Comparison of ENCODE assay signal across 22 mouse cellular contexts in genomic region chr1:34157702-34158101, GRCm38 (mm10).
DNase-seq lines count a peak whose midpoint lies in the region; ATAC-seq lines count a peak whose summit lies in the region.
"Had no signal": no experiment of that assay in that cellular context is flagged by ENCODE, and none has a peak within 500 bp of the region (broad histone marks: within the 10 kb centered on the region; RNA-seq: fewer than 3 reads in every experiment).

No protein-coding gene starts in this region.

- no peak overlapping the region for H3K4me2 ChIP-seq in heart, embryonic 13.5 days
- no peak overlapping the region for H3K4me2 ChIP-seq in heart, embryonic 16.5 days (ENCODE audit: low read depth, low read length)
- no peak overlapping the region for H3K4me2 ChIP-seq in hindbrain, embryonic 11.5 days (replicated peaks; ENCODE audit: low read depth, low read length)
- H3K4me2 ChIP-seq: embryonic facial prominence, embryonic 12.5 days; forebrain, embryonic 13.5 days; forebrain, embryonic 15.5 days had no signal

- H3K9me3 ChIP-seq in heart, embryonic 13.5 days: no peaks in the 10 kb centered on the region
- H3K9me3 ChIP-seq in heart, embryonic 16.5 days (replicated peaks; ENCODE audit: control insufficient read depth, low read length): no peaks in the 10 kb centered on the region
- H3K9me3 ChIP-seq in heart, embryonic 10.5 days: no peaks in the 10 kb centered on the region
- no peaks in the 10 kb centered on the region for H3K9me3 ChIP-seq in hindbrain, embryonic 10.5 days
- H3K9me3 ChIP-seq in hindbrain, embryonic 11.5 days (ENCODE audit: control insufficient read depth, low read length): no peaks in the 10 kb centered on the region
- H3K9me3 ChIP-seq: embryonic facial prominence, embryonic 10.5 days; embryonic facial prominence, embryonic 12.5 days; forebrain, embryonic 13.5 days; forebrain, embryonic 15.5 days; G1E had no signal

- peaks cover 60% of the 10 kb centered on the region for H3K36me3 ChIP-seq in heart, embryonic 13.5 days
- peaks cover 8% of the 10 kb centered on the region for H3K36me3 ChIP-seq in heart, embryonic 16.5 days (ENCODE audit: control insufficient read depth, insufficient read depth)
- peaks cover 14% of the 10 kb centered on the region for H3K36me3 ChIP-seq in heart, embryonic 10.5 days
- H3K36me3 ChIP-seq in hindbrain, embryonic 10.5 days: peaks cover 28% of the 10 kb centered on the region
- no peaks in the 10 kb centered on the region for H3K36me3 ChIP-seq in hindbrain, embryonic 11.5 days (ENCODE audit: control insufficient read depth, insufficient read depth, low read length)
- H3K36me3 ChIP-seq: embryonic facial prominence, embryonic 12.5 days; G1E had no signal

- DNase-seq in heart, adult 9 months (ENCODE audit: low spot score in 2 of 2): no peak
- DNase-seq in heart, embryonic 10.5 days (ENCODE audit: low spot score): no peak
- no peak for DNase-seq in hindbrain, embryonic 10.5 days (ENCODE audit: low spot score)
- no peak for DNase-seq in hindbrain, embryonic 11.5 days (ENCODE audit: low spot score)
- no peak for DNase-seq in thymus, postnatal 36 days
- DNase-seq: adrenal gland, adult 8-10 months; adrenal gland, postnatal 14 days; adrenal gland, postnatal 36 days; cerebellum, adult 11-12 months; cerebellum, adult 2 months; cerebellum, adult 9-10 months; cerebellum, postnatal 10 days; cerebellum, postnatal 25 days had no signal

- H3K27ac ChIP-seq in heart, embryonic 13.5 days (replicated peaks): 0 out of 2 replicates have a peak overlapping the region, but pooled peaks have one; percentile 13
- no peak overlapping the region for H3K27ac ChIP-seq in heart, embryonic 16.5 days (ENCODE audit: low read length)
- H3K27ac ChIP-seq in heart, embryonic 10.5 days: no peak overlapping the region
- 0 out of 2 replicates have a peak overlapping the region, but pooled peaks have one; percentile 40 for H3K27ac ChIP-seq in hindbrain, embryonic 10.5 days
- H3K27ac ChIP-seq in hindbrain, embryonic 11.5 days (ENCODE audit: low read depth, low read length): no peak overlapping the region
- H3K27ac ChIP-seq: embryonic facial prominence, embryonic 10.5 days; embryonic facial prominence, embryonic 12.5 days; forebrain, embryonic 13.5 days; forebrain, embryonic 15.5 days had no signal

- H3K4me3 ChIP-seq in heart, embryonic 13.5 days: no peak overlapping the region
- no peak overlapping the region for H3K4me3 ChIP-seq in heart, embryonic 16.5 days (ENCODE audit: low read length)
- H3K4me3 ChIP-seq in heart, embryonic 10.5 days: no peak overlapping the region
- no peak overlapping the region for H3K4me3 ChIP-seq in hindbrain, embryonic 10.5 days
- H3K4me3 ChIP-seq in hindbrain, embryonic 11.5 days (ENCODE audit: low read depth, low read length): no peak overlapping the region
- H3K4me3 ChIP-seq: embryonic facial prominence, embryonic 10.5 days; embryonic facial prominence, embryonic 12.5 days; forebrain, embryonic 13.5 days; forebrain, embryonic 15.5 days had no signal

- H3K4me1 ChIP-seq in heart, embryonic 13.5 days: peaks cover 3% of the 10 kb centered on the region; the same call in 1 of the 2 replicates
- H3K4me1 ChIP-seq in heart, embryonic 16.5 days (ENCODE audit: control insufficient read depth, insufficient read depth, low read length): no peaks in the 10 kb centered on the region
- H3K4me1 ChIP-seq in heart, embryonic 10.5 days: peaks cover 6% of the 10 kb centered on the region; the same call in 1 of the 2 replicates
- H3K4me1 ChIP-seq in hindbrain, embryonic 10.5 days (replicated peaks): peaks cover 8% of the 10 kb centered on the region
- no peaks in the 10 kb centered on the region; the same call in 1 of the 2 replicates for H3K4me1 ChIP-seq in hindbrain, embryonic 11.5 days (replicated peaks; ENCODE audit: control insufficient read depth, insufficient read depth, low read length)
- H3K4me1 ChIP-seq: embryonic facial prominence, embryonic 10.5 days; embryonic facial prominence, embryonic 12.5 days had no signal

- no peaks in the 10 kb centered on the region for H3K27me3 ChIP-seq in heart, embryonic 13.5 days (replicated peaks)
- no peaks in the 10 kb centered on the region for H3K27me3 ChIP-seq in heart, embryonic 16.5 days (ENCODE audit: control insufficient read depth, insufficient read depth, low read length)
- no peaks in the 10 kb centered on the region for H3K27me3 ChIP-seq in heart, embryonic 10.5 days (ENCODE audit: insufficient read depth, poor library complexity, severe bottlenecking)
- H3K27me3 ChIP-seq in hindbrain, embryonic 10.5 days (ENCODE audit: insufficient read depth, poor library complexity, severe bottlenecking): no peaks in the 10 kb centered on the region
- H3K27me3 ChIP-seq in hindbrain, embryonic 11.5 days (ENCODE audit: control insufficient read depth, insufficient read depth, low read length): no peaks in the 10 kb centered on the region
- H3K27me3 ChIP-seq: embryonic facial prominence, embryonic 12.5 days; forebrain, embryonic 13.5 days; forebrain, embryonic 15.5 days; Patski had no signal

- WGBS in heart, embryonic 13.5 days: 45% methylated on average over 10 of the region's 10 CpGs
- WGBS in heart, embryonic 16.5 days: 53% methylated on average over 10 of the region's 10 CpGs
- WGBS in heart, embryonic 10.5 days: 59% methylated on average over 10 of the region's 10 CpGs
- 92% methylated on average over 10 of the region's 10 CpGs for WGBS in hindbrain, embryonic 10.5 days
- 90% methylated on average over 10 of the region's 10 CpGs for WGBS in hindbrain, embryonic 11.5 days

- no peak for ATAC-seq in heart, embryonic 13.5 days (ENCODE audit: extremely low read depth, insufficient number of reproducible peaks, low FRiP score, low TSS enrichment)
- ATAC-seq in heart, embryonic 16.5 days (replicated peaks; ENCODE audit: extremely low read depth, insufficient read depth, low FRiP score): peak; percentile 52; the same call in 1 of the 2 replicates
- ATAC-seq in hindbrain, embryonic 11.5 days (ENCODE audit: low FRiP score): no peak
- ATAC-seq: activated CD4-positive, CD25-positive, alpha-beta regulatory T cell, adult 4 months; forebrain, embryonic 13.5 days; forebrain, embryonic 15.5 days; Patski had no signal

- peak overlapping the region; percentile 52; the same call in 1 of the 2 replicates for H3K9ac ChIP-seq in heart, embryonic 13.5 days
- no peak overlapping the region for H3K9ac ChIP-seq in heart, embryonic 16.5 days (ENCODE audit: low read length)
- no peak overlapping the region for H3K9ac ChIP-seq in hindbrain, embryonic 11.5 days (ENCODE audit: low read depth, low read length)
- H3K9ac ChIP-seq: embryonic facial prominence, embryonic 12.5 days; forebrain, embryonic 13.5 days; forebrain, embryonic 15.5 days had no signal

Comparison
In these comparisons a context has a peak if more than half of its experiments do, and no peak if none do; other contexts are left out.
1. H3K27ac ChIP-seq: peak in heart, embryonic 13.5 days (single experiment) and hindbrain, embryonic 10.5 days (single experiment); none in heart, embryonic 16.5 days (single experiment), heart, embryonic 10.5 days (single experiment) and hindbrain, embryonic 11.5 days (single experiment).